Mouse (Mus musculus) retina, postnatal 7 days (tissue): ENCODE measurements around the gene Ppm1l.

ENCODE experiments used
- DNase-seq: peaks from one replicate; pipeline ENCODE4 v3.0.0-alpha.2; 2012; ENCODE audit warnings: low read depth, low spot score

Ppm1l gene

DNA sequence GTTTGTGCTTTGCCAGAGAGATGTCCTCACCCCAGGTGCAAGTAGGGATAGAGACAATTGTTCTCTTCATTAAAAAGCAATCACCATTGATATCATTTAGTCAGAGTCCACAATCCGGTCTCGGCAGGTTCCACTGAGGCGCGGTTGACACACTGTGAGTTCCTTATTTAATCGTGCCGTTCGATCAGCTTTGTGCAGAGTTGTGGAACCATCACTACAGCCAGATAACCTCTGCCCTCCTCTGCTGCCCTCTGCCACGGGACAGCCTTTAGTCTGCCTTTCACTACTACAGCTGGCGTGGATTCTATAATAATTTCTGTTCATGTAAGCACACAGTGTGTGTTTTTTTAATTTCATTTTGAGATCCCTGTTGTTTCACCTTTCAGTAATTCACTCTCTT lies 17.2 kb downstream of the Ppm1l start:
- DNase-seq, result no peak

DNA sequence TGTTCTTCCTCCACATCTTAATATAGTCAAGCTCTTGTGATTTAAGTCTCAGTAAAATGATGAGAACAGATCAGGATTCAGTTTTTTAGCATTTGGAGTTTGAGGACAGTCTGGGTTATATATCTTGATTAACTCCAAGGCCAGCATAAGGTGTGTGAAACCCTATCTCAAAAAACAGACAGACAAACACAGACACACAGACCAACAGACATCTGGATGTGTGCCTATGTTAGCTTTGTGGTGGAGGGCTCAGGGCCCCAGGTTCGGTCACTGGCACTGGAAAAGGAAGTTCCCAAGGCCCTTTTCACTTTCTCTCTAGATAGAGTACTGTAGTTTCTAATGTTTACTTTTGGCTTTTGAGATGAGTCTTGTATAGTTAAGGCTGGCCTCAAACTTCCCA lies 23.8 kb downstream of the Ppm1l start:
- no peak for DNase-seq

DNA sequence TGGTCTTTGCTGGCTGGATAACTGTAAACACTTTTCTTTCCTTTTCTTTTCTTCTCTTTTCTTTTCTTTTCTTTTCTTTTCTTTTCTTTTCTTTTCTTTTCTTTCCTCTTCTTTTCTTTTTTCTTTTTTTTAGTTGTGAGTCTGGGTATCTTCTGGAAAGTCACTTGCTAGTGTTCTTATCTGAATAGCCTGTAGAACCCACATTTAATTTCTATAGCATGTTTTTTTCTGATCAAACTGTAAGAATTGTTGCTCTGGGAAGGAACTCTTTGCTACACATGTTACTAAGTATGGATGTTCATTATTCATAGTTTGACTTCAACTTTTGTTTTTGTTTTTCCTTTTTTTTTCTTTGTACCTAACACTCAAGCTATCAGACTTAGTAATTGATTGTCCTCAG lies 24.3 kb downstream of the Ppm1l start:
- no peak for DNase-seq

DNA sequence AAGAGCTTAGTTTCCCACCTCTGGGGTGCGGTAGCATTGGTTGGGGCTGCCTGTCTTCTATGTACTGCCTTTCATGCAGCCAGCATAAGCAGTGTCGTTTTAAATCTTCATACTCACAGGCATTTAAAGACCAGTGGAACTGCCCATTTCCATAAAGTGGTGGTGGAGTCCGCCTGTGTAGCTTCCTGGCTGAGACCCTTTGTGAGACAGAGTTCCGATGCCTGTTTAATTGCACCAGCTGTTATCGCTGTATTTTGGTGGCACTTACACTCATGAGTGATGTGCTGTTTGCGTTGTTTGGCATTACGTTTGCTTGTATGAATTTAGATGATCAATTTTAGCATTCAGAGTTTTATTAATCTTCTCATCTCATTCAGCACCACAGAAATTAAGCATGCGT lies 24.9 kb downstream of the Ppm1l start:
- DNase-seq, result no peak

DNA sequence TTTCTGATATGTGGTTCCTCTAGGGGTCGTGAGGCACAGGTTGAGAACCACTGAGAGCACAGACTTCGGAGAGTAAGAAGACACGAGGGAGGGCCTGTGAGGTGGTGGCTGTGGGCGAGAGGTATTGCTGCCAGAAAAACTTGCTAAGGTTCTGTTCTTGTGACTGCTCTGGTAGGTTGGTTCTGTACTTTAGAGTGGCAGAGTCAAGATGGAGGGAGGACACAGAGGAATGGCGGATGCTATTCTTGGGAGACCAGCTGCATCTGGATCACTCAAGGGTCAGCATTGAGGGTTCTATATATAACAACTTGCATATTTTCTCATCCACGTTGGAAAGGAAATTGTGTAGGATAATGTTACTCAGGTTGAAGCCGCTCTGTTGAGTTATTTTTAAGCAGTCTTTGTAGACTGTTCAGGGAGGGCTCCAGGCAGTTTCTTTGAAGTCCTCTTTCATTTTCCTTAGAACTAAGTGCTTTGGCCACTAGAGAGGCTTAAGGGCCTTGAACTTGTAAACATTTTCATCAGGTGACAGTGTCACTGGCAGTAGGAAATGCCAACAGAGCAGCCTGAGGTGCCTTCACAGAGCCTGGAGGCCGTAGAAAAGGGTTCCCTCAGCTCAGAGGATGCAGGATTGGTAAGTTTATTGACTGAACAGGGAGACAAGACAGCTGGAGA lies 25.7 kb downstream of the Ppm1l start:
- no peak for DNase-seq

DNA sequence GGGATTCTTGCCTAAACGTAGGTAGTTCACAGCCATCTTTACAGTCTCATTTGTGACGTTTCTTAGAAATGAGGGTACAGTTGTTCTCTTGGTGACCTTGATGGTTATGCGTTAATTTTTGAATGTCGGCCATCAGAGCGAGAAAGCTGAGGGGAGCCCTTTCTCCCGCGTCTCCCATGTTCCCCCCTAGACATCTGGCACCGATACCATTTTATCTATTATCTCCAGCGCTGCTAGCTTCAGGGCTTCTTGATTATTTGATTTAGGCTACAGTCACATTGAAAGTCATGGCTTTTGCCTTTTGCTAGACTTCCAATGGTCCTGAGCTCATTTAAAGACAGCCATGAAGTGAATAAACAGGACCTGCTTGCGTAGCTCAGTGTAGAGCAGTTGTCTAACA lies 26.5 kb downstream of the Ppm1l start:
- DNase-seq, result no peak

DNA sequence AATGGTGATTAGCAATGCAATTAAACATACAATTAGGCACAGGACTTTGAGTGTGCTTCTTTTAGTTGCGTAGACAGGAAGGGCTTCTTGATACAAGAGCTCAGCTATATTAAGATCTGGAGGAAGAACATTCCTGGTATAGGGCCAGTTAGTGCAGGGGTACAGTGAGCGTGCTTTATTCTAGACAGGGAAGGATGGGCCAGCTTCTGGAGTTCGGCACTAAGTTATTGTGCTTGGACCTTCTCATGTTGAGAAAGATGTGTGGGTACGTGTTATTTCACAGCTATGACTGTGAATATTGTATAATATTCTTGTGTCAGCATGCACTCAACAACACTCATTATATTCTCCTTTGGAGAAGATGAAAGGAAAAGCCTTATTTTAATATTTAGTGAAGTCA lies 29.9 kb downstream of the Ppm1l start:
- DNase-seq, result no peak

DNA sequence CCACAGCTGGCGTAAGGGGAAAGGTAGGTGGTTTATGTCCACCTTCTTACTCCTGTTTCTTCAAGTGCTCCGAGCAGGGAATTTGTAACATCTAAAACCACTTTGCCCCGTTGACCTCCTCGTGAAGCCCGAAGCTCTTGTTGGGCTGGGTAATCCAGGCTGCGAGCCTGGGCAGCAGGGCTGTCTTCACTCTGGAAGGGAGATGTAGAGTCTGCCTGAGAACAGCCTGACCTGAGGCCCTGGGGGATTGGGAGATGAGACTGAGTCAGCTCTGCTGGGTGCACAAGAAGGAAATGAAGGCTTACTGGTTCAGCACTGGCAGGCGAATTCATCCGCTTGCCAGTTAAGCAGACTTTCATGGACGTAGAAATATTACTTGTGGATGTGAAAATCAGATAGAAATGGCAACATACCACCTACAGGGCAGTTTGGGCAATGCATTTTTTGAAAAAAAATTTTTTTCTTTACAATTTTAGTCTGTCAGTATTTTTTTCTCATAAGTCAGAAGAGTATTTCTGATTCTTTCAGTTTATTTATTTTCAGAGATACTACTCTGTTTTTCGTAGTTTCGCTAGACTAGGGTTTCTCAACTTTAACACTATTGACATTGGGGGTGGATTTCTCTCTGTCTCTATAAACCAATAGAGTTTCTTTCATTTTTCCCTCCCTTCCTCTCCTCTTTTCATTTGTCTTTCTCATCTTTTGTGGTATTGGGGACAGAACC lies 31.7 kb downstream of the Ppm1l start:
- DNase-seq, result no peak

DNA sequence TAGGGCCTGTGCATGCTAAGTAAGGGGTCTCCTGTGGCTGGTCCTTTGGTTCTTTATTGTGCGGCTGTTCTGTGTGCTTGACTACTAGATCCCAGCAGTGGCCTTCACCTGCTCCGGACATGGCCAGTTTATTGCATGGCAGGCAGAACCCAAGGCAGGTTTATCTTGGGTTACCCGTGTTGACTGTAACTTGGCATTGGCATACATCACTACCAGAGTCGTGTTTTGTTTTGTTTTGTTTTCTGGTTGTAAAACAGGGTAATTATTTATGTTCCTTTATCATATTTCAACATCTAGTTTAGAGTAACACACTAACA lies 32.2 kb downstream of the Ppm1l start:
- no peak for DNase-seq

DNA sequence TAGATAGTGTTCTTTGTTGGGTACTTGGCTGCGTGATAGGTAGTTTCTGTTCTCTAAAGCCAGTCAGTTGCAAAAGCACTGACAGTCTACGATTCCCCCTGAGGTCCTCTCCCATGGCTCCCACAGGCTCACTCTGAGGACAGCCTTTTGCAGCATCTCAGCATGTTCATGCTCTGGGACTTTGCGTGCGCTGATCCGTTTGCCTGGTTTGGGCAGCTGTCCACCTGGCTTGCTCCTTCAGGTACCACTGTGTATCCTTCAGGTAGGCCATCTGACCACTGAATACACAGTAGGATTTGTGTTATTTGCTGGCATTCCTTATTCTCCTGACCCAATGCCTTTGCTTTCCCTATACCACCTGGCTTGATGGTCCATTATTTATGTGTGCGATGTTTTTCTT lies 33.3 kb downstream of the Ppm1l start:
- DNase-seq, result no peak

DNA sequence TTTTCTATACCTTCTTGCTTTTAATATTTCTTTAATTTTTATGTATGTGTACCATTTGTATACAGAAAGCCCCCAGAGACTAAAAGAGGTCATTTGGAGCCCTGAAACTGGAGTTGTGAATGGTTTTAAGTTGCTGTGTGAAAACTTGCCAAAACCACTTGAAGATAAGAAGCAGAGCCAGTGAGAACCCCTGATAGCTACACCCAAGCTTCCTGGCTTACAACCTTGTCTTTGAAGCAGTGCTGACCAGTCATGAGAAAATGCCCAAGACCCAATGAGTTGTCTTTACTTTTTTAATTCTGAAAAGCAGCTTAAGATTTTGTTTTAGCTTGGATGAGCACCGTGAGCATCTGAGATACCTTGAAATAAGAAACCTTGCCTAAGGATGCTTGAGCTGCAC lies 35.5 kb downstream of the Ppm1l start:
- no peak for DNase-seq

DNA sequence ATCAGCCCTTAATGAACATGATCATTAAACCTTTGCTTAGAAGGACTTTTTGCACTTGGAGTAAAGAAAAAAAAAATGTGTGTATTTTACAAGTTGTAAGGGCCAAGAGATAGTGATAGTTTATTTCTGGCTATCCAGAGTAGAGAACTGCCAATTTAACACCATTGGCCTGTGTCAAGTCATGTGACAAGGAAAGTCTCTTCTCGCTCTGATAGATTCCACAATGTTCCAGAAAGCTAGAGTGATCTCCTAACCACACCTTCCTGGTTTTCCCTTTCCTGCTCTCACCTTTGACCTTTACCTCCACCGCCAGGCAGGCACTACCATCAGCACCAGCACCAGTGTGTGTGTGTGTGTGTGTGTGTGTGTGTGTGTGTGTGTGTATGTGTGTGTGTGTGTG lies 38.0 kb downstream of the Ppm1l start:
- DNase-seq, result no peak

DNA sequence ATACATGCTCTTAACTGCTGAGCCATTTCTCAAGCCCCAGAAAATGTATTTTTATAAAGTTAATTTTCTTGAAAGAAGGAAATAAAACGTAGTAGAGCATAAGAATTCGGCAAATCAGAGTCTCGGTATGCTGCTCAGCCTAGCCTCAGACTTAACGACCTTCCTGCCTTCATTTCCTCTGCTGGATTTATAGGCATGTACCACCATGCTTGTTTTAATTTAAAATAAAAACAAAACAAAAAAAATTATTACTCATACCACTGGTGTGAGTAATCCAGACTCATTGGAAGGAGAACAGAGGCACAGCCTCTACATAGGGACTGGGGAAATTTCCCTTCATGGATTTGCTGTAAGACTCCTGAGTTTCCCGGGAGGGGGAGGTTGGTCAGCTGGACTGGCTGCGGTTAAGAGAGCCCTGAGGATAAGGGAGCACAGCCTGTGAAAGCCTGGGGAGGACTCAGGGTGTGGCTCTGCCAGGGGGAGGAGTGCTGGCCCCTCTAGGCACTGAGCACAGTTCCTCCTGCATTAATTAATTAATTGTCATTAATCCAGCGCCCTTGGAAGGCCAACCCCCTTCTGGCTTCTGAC lies 39.5 kb downstream of the Ppm1l start:
- DNase-seq, result no peak

DNA sequence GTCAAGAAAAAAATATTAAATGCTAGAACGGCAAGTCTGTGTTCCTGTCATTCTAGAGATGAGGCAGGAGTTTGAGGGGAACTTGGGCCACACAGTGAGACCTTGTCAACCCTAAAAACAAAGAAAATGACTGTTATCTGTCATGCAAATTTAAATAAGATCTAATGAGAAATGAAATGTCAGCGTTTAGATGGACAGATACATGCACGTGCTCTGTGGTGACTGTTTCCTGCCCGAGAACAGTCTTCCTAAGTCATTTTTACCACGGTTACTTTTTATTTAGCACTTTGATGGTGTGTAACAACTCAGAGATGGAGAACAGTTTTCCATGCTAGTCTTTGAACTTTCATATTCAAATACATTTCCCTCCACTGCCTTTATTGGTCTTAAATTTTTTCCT lies 40.1 kb downstream of the Ppm1l start:
- no peak for DNase-seq

DNA sequence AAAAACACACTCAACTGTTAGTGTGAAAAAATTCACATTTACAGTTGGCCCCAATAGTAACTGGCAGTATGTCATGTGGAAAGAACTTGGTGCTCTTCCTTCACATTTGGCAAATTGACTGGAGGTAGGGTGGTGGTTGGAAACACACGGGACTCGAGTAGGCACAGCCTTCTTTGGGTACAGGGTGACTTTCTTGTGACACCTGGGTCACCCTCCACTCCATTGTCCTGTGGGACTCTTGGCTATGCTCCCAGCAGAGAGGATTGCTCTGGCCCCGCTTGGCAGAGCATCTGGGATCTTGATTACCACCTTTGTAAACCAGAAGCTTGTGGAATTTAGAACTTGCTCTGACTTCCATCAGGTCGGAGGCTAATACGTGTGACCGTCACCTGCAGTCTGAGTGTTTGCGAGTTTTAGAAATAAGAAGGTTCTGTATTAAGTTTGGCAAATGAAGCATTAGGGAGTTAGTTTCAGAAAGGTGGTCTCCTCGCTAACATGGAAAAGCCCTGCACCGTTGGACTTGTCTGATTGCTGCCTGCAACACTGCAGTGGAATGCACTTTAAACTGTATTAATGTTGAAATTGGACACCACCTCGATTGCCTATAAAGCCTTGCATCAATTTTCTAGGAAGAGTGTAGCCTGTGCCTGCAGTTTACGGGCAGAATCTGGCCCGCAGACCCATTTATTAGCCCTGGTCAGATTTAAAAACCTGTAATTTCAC lies 41.4 kb downstream of the Ppm1l start:
- no peak for DNase-seq

DNA sequence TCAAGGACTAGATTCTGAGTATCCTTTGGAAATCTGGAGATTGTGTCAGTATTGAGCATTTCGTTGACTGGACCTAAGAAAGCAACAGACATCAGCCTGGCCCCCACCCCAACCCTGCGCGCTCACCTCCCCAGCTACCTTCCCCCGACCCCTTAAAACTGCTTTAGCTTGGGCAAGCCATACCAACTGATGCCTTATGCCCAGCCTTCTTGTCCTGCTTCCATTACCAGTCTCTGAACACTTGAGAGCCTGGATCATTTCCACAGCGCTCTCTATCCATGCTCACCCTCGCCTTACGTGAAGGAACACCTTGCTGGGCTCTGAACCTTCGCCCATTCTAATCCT lies 41.9 kb downstream of the Ppm1l start:
- no peak for DNase-seq

DNA sequence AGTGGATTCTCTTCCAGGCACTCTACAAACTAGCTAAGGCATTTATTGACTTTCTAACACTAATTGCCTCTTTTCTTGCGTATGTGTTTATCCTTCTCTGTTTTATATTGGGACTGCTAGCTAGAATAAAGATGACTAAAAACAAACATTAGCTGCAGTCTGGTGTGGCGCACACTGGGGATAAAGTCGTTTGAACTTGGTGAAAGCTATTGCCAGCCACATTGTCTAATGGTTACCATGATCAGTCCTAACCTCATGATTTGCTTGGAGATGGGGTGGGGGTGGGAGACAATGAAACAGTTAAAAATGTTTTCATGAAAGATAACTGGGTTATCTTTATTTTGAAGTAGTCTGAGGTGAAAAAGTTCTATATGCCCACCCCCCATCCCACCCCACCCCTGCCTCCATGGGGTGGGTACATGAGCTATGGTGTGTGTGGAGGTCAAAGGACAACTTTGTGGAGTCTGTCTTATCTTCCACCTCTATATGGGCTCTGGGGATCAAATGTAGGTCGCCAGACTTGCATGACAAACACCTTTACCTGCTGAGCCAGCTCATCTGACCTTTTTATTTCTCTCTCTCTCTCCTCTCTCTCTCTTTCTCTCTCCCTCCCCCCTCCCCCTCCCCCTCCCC lies 43.7 kb downstream of the Ppm1l start:
- no peak for DNase-seq

DNA sequence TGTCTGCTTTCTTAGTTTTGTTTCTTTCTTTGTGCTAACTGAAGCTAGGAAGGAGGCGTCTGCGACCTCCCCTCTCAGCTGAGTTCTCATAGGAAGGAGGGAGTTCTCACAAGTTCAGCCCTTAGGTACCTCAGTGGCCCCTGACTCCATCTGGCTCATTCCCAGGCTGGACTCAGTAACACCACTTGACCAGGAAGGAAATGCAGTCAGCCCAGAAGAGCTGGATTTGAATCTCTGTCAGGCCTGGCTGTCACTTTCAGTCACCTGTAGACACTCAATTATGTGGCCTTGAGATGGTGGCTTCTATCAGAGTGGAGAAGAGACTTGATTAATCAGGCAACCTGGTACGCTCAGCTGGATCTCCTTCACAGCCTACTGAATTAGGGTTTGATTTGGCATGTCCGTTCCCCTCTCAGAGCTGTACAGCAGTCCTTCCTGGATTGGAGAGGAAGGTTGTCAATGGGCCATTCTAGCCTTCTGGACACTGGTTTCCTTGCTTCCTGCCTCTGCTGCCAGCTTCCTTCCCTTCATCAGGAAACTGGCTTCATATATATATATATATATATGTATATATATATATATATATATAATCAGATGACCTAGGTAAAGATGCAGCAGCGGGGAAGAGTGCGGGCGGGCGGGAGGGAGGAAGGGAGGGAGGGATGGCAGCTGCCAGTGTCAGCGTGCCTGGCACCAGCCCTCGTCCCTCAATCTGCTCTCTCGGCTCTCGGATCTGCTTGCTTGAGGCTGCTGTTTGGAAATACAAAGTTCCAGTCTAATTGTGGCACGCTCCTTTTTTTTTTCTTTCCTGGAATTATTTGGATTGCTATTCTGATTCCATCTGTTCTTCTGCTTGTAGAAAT lies 45.1 kb downstream of the Ppm1l start:
- DNase-seq, result no peak

DNA sequence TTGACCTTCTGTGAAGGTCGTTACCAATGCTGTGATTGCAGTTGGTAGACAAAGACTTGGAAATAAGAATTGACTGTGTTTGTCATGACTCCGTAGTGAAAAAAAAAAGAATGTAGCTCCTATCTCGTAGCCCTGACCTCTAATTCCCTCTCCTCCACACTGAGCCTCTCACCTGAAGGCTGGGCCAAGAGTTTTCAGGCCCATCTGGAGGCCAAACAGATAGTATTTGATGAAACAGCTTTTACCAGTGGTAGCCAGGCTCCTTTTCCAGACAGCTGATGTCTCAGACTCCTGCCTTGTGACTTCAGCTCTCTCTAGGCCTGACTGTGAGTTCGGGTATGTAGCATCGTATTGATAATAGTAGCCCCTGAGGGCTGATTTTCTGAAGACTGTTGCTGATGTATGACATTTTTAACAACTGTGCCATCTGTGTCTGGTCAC lies 45.7 kb downstream of the Ppm1l start:
- no peak for DNase-seq

DNA sequence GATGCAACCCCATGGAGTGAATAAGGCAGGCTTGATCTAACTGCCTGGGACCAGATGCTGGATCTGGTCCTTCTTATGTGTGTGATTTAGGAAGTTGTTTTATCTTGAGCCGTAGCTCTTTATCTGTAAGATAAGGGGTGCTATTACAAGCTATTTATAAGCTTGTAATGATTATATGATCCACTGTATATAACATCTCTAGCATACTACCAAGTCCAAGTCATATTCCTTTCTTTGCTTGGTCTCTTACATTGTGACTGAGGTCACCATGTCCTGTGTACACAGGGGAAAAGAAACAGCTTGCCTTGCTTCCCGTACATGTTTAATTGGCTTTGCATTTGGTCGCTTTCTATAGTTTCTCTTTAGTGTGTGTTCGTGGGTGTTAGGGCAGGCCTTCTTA lies 46.2 kb downstream of the Ppm1l start:
- DNase-seq, result no peak

DNA sequence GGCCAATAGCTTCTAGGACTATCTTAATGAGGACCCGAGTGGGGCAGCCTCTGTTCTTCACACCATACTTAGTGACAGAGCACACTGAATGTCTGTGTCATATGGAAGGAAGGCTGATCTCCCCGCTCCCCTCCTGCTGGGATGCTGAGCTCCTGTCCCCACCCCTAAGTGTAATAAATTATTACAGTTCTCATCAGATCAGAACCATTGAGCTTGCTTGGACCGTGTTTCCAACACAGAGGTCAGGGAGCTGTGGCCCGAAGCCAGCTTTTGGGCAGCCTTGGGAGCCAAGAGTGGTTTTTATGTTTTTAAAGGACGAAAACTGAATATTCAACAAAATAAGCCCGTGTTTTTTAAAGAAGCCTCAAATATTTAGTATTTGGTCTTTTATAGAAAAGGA lies 47.5 kb downstream of the Ppm1l start:
- DNase-seq, result no peak
